Mouse (Mus musculus) kidney, postnatal 4 days (tissue): Measurements from ENCODE around the gene Gm10272.
A peak's percentile ranks its signal among the peaks of the same experiment; 100 is the strongest.
"Not testable (repeated sequence)": the region's sequence is repeated elsewhere in the genome, so short reads cannot be mapped to it uniquely, and the experiment has no call there.

Source experiments
- DNase-seq, 2 experiments: peaks; one replicate each; pipeline ENCODE4 v3.0.0; 2021; ENCODE audit warnings: mixed read lengths in 2 of 2

The Gm10272 gene

DNA sequence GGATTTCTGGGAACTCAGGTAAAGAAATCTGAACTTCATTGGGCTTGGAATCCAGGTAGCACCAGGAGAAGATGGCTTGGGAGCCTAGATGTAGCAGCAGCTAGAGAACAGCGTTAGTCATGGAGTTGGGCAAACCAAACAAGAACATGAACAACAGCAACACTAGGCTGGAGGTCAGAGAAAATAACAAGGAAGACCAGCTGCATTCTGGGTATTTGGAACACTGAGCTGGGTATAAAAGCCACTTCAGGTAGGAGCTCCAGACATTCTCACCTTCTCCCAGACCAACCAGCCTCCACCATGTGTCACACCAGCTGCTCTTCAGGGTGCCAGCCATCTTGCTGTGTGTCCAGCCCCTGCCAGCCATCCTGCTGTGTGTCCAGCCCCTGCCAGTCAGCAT is at the start of gene Gm10272:
TSS of gene Gm10272 (plus strand) at position 301 of the 400 bp plus-strand sequence.
- no peak for DNase-seq

DNA sequence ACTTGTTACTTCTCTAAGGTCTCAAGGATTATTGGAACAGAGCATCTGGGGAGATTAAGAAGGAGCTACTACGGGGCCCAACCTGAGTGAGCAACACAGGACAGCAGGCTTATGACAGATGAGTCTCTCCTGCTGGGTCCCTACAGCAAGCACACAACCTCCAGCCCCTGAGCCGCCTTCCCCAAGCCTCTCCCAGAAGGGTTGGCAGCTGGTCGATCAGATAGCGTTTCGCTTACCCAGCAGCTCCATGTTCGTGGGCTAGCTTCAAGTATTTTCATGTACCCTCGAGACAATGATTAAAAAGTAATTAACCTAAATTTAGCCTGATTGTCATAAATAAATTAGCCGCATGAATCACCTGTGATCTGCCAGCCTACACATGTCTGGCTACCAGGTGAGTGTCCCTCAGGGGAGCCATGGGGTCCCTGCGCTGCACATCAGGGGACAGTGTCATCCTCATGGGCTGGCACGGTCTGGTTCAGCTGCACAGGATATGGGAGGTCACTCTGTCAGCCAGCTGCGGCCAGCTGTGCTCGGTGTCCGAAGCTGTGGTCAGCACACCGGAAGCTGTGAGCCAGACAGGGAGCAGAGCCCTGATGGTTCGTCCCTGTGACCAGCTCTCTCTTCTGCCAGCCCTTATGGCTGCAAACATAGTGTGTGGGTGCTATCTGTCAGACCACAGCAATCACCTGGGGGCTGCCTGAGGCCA is 48.0 kb upstream of the Gm10272 start:
- peak; percentile 71 to 78 for DNase-seq

DNA sequence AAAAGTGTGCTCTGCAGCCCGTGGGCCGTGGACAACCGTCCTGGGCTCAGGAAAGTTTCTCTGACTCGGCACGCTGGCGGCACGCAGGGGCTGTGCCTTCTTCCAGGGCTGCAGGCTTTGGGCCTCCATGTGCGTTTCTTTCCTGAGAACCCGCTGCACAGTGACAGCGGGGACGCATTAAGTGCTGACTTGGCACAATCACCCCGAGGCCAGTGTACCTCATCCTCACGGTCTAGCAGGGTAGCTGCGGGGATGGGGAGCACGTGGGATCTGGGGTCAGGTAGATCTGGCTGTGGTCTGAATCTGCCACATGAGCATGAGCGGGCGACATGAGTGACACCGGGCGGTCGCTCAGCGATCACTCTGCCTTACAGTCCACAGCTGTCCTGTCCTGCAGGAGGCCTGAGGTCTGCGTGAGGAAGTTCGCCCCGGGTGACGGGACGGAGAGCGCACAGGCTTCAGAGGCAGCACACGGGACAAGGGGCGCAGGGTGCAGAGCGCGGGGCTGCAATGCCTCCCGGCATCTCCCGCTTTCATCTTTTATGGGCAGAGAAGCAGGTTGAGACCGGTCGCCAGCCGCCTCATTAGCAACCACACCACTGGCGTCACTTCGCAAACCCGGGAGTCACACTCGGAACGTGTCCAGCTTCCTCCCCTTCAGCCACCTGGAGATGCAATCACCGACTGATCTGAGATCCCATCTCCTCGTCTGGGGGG is 42.3 kb upstream of the Gm10272 start:
- DNase-seq, result peak in 1 of 2 experiments; percentile 43

DNA sequence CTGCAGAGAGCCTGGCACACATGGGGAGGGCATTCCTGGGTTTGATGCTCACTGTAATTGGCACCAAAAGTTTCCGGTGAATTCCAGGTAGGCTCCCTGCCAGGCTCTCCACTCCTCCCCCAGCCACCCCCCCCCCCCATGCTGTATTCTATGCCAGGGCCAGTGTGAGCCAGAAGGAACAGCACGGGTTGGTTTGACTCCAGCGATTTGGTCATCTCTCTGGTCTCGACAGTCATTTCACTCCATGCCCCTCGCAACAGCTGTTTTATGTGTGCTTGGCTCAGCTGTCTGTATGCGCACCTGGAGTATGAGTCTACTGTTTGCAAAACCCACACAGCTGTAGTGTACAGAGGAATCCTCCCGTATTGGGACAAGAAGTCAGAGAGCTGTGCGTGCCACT is 40.1 kb upstream of the Gm10272 start:
- no peak for DNase-seq

DNA sequence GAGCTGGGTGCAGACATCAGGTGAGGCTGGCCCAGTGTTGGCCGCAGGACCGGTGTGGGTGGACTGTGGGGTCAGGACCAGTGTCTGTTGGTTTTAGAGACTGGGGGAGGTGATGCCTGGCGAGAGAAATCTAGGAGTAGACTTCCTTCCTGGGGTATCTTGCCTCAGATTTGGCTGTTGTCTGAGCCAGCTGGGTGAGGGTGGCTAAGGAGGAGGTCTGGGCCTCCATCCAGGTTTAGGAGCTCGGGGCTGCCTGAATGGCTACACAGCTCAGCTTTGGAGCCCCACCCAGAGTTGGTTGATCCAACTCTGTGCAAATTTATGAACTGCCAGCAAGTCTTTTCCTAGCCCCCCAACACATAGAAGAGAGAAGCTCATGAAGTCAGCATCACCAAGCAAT is 39.0 kb upstream of the Gm10272 start:
- DNase-seq, result no peak

DNA sequence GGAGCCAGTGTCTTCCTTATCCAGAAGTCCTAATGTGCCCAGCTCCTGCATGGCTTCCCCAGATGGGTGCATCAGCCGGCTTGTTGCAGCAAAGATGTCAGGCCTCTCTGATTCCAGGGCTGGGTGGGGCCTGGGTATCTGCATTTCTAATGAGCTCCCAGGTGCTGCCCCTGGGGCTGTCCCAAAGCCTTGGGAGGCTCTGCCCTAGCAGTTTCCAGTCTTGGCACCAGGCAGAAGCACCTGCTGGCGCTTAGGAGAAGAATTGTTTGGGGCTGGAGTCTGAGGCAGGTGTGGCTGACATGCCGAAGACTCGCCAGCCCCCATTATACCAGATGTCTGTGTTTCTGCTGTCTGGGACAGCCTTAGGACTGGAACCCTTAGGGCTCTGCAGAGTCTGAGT is 35.7 kb upstream of the Gm10272 start:
- DNase-seq, result no peak

DNA sequence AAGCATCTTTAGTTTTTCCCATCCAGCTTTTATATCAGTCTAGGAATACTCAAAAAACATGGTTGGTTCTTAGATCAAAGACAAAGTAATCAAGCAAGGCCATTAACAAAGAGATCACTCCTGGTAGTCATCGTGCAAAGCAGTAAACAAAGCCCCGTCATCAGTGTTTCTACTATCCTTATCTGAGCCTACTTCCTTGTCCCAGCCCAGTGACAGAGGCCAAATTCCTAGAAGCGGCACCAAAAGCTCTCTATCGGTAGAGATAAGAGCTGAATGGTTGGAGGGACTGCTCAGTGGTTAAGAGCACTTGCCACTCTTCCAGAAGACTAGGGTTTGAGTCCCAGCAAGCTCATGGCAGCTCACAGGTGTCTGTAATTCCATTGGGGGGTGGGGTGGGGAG is 34.9 kb upstream of the Gm10272 start:
- no peak for DNase-seq

DNA sequence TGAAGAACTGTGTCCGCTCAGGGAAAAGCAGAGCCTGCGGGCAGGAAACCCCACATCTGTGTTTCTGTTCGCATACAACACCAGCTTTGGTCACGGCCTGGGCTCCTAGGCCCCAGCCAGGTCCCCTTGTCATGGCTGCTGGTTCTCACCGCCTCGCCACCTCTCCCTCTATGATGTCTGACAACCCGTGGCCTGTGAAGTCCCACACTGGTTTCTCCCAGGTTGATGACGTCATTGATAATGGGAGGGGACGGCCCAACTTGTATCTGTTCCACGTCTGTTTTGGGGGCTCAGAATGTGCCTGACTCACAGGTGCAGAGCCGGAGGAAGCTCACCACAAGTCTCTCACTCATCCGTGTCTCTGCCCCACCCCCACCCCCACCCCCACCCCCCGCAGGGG is 32.7 kb upstream of the Gm10272 start:
- DNase-seq, result no peak

DNA sequence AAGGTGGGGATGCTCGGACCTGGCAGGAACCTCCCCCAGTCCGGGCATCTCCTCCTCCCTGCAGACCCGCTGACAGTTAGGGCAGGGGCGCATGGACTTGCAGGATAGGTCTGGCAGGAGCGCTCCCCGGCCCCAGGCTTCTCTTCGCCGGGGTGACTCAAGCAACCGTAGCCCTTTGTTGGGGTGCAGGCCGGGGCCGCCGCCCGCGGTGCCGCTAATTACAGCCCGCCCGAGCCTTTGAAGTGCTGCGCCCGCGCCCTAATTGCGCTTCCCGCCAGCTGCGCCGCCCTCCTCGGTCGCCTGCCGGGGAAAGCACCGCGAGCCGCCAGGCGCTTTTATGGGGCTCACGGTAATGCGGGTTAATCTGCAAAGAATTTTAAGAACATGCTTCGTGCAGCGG is 28.9 kb upstream of the Gm10272 start:
- no peak for DNase-seq

DNA sequence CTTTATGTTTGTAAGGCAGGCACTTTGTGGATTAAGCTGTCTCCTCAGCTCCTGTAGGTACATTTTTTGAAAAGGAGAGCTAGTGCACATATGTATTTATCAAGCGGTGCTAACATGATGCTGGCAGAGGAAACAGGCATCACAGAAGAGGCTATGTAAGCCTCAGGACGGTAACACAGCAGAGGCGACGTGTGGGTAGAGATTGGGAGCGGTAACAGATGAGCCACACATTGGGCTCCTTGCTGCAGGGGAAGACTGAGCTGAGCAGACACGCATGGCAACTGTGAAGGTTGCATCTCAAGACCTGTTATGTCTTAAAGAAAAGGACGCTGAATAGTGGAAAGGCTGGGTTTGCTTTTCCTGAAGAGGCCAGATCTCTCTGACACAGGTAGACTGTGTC is 23.4 kb upstream of the Gm10272 start:
- DNase-seq, result no peak

DNA sequence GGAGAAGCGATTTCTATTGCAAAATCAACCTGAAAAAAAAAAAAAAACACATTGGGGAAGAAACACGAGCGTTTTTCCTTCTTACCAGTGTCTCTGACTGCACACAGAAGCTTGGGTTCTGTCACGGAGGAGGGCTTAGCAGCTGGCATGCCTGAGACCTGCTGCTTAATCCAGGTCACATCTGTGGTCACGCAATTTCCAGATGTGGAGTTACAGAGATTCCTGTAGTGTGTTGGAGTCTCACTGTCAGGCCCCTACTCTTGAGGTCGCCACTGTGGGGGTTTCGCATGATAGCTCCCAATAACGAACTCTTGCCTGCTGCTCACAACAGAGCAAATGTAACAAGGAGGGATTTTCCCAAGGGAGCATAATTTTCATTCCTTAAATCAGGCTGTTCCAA is 22.2 kb upstream of the Gm10272 start:
- no peak for DNase-seq

DNA sequence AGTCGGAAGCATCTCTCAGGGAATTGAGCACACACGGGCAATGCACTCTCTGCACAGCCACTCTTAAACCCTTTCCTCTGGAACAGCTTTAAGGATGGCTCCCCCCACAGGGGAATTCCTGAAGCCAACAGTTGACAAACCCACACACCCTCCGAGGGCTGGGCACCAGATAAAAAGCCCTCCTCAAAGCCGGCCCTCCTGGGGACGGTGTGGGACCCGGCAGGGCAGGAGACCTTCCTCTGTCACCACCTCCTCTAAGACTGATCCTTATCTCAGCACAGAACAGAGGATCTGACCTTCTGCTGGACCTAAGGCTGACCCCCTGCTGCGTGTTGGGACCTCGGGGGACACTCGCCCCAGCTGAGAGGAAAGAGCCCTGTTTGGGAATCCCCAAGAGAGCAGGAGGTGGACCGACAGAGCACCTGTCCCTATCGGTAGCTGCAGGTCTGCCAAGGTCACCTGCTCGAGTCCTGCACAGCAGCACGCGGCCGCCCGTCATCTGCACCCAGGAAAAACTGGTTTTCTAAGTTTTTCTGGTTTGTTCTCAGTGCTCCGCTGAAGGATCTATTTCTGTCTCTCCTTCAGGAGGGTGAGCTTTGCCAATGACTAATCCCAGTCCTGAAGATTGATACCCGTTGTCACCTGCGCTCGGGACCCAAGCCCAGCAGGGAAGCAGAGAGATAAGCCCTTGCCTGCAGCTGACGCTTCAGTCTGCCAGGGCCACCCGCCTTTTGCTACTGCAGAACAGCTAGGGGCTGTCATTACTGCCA is 20.3 kb upstream of the Gm10272 start, which contains the start of gene Tspear:
TSS of gene Tspear (plus strand) at position 675 of the 770 bp plus-strand sequence.
- DNase-seq, result no peak

DNA sequence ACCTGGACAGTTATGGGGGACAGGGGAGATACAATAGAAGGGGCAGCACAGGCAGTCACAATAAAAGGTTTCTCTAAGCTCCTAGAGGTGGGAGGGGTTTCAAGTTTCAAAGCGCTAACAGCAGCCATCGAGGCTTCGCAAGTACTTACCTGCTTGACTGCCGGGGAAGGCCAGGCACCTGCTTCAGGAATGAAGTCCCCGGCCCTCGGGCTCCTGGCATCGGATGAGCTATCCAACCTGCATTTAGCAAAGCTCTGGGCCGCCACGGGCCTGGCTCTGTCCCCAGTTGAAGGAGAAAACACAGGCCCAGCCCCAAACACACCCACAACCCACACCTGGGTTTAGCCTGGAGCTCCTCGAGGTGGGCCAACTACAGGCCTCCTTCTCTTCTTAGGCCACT is 19.4 kb upstream of the Gm10272 start:
- no peak for DNase-seq

DNA sequence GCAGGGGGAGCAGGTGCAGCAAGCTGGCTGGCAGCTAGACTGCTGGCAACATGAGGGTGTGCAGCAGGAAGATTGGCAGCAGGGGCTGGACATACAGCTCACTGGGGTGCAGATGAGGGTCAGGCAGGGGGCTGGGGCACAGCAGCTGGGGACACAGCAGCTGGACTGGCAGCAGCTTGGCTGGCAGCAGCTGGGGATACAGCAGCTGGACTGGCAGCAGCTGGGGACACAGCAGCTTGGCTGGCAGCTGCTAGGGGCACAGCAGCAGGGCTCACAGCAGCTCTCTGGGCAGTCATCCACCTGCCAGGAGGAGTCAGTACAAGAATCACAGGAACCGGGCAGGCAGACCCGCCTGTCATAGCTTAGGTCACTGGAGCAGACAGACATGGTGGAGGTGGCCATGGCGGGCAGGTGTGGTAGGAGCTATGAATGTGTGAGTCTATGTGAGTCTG is 16.0 kb upstream of the Gm10272 start, which contains the start of gene Gm19402:
TSS of gene Gm19402 (minus strand) at position 402 of the 452 bp plus-strand sequence.
- DNase-seq, result not testable (repeated sequence)

DNA sequence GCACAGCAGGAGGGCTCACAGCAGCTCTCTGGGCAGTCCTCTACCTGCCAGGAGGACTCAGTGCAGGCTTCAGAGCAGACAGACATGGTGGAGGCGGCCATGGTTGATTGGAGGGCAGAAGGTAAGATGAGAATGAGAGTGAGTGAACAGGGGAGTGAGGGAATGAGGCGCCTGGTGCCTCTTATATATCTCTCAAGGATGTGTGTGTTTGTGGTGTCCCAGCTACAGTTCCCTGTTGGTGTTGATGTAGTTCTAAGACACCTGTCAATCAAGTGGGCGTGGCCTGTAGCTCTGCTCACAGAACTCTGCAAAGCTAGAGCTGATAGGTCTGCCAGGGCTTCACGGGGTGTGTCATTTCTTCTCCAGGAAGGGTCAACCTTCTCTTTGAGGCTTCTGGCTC is 9.3 kb upstream of the Gm10272 start, which contains the start of gene Gm9508:
TSS of gene Gm9508 (minus strand) at position 101 of the 400 bp plus-strand sequence.
- no peak for DNase-seq

DNA sequence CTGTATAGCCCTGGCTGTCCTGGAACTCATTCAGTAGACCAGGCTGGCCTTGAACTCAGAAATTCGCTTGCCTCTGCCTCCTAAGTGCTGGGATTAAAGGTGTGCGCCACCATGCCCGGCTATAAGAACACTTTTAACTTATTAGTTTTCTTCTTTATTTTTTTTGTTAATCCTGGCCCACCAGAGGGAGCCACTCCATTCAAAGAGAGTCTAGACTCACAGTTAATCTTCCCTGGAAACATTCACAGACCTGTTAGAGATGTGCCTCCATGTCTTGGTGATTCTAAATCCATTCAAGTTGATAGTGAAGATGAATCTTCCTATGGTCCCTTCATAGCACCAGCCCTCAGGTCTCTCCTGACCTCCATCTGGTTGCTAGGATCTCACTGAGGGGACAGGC is 3.4 kb downstream of the Gm10272 start:
- DNase-seq, result no peak

DNA sequence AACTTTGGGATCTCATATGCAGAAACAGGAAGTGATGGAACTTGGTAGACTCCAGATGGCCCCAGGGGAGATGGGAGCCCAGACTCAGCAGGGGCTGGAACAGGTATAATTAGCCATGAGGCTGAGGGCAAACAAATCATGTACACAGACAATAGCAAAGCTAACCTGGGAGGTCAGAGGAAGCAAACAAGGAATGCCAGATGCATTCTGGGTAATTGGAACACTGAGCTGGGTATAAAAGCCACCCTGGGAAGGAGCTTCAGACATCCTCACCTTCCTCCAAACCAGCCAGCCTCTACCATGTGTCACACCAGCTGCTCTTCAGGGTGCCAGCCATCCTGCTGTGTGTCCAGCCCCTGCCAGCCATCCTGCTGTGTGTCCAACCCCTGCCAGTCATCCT is 4.7 kb downstream of the Gm10272 start, which contains the start of gene Gm10024:
TSS of gene Gm10024 (plus strand) at position 301 of the 400 bp plus-strand sequence.
- DNase-seq, result not testable (repeated sequence)

DNA sequence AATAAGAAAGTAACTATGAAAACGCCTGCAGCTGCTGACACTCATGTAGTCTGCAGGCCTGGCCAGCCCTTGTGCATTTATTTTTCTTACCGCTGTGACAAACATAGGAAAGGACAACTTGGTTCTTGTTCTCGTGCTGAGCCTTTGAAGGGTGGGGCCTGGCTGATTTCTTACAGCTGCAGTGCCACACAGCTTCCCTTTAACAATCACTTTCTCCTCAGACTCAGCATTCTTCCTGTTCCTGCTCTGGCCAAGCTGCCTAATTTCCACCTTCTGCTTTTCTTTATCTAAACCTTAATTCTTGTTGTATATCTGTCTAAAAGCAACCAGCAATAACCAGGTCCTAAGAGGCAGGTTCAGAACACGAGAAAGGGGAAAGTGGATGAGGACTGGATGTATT is 7.3 kb downstream of the Gm10272 start:
- DNase-seq, result no peak

DNA sequence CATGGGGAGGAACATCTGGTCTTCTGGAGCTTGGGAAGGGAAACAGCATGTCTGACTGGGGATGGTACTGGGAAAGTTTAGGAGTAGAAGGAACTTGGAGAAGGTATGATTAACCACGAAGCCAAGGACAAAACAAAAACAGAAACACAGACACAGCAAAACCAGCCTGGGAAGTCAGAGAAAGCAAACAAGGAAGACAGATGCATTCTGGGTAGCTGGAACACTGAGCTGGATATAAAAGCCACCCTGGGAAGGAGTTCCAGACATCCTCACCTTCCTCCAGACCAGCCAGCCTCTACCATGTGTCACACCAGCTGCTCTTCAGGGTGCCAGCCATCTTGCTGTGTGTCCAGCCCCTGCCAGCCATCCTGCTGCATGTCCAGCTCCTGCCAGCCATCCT is 9.1 kb downstream of the Gm10272 start, which contains the start of gene Gm10142:
TSS of gene Gm10142 (plus strand) at position 301 of the 400 bp plus-strand sequence.
- DNase-seq, result no peak

DNA sequence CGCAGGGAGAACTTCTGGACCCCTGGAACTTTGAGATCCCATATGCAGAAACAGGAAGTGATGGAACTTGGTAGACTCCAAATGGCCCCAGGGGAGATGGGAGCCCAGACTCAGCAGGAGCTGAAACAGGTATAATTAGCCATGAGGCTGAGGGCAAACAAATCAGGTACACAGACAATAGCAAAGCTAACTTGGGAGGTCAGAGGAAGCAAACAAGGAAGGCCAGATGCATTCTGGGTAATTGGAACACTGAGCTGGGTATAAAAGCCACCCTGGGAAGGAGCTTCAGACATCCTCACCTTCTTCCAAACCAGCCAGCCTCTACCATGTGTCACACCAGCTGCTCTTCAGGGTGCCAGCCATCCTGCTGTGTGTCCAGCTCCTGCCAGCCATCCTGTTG is 13.9 kb downstream of the Gm10272 start, which contains the start of gene Krtap12-1:
TSS of gene Krtap12-1 (plus strand) at position 301 of the 400 bp plus-strand sequence.
- DNase-seq, result not testable (repeated sequence)

DNA sequence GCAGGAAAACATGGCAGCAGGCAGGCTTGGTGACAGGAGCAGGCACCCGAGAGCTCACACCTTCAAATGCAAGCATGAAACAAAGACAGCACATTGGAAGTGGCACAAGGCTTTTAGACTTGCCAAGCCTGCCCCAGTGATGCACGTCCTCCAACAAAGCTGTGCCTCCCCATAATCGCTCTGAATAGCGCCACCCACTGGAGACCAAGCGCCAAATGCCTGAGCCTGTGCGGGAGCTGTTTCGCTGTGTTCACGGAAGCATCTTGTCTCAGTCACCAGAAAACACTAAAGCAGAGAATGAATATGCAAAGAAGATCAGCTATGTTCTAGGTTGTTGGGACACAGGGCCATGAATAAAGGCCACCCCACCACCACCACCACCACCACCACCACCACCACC is 18.4 kb downstream of the Gm10272 start:
- no peak for DNase-seq

DNA sequence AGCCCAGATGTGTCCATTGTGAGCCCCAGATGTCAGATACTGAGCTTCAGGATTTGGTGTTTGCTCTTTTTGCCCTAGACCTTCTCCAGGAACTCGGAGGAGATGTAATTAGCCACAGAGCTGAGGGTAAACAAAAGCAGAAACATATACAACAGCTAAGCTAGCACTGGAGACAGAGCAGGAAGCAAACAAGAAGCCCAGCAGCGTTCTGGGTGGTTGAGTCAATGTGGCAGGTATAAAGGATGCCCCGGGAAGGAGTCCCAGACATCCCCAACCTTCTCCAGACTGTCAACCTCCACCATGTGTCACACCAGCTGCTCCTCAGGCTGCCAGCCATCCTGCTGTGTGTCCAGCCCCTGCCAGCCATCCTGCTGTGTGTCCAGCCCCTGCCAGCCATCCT is 19.8 kb downstream of the Gm10272 start, which contains the start of gene Gm10100:
TSS of gene Gm10100 (plus strand) at position 301 of the 400 bp plus-strand sequence.
- no peak for DNase-seq

DNA sequence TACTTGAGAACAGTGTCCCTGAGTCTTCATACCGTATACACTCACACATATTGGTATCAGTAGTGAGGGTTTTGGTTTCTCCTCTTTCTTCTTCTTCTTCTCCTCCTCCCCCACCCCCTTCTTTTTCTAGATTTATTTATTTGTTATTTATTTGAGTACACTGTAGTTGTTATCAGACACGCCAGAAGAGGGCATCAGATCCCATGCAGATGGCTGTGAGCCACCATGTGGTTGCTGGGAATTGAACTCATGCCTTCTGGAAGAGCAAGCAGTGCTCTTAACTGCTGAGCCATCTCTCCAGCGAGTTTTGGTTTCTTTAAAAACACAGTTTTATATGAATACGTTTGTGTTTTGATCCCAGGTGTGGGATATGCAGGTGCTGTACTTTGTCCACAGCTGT is 21.9 kb downstream of the Gm10272 start:
- no peak for DNase-seq
